Mouse (Mus musculus) CD4-positive, CD25-positive, alpha-beta regulatory T cell, adult 2 months (primary cell): ENCODE data around the gene Slc19a2.
"Not testable (repeated sequence)": the region's sequence is repeated elsewhere in the genome, so short reads cannot be mapped to it uniquely, and the experiment has no call there.

Experiments used
- DNase-seq: peaks from one replicate; pipeline ENCODE4 v3.0.0-alpha.2; 2012; ENCODE audit warnings: low read depth, low spot score

The Slc19a2 gene

GRCm38 (mm10) chr1:164248465-164249331 lies at the start of gene Slc19a2:
TSS of gene Slc19a2 (plus strand) at chr1:164249046.
- DNase-seq = peak; percentile 99

GRCm38 (mm10) chr1:164199551-164199950 lies 49.3 kb upstream of the Slc19a2 start:
- DNase-seq = no peak

- DNase-seq = no peak
Observed at GRCm38 (mm10) chr1:164208437-164208836, 40.4 kb upstream of the Slc19a2 start.

- DNase-seq = no peak
Observed at GRCm38 (mm10) chr1:164210899-164211298, 37.9 kb upstream of the Slc19a2 start.

GRCm38 (mm10) chr1:164212686-164213085 lies 36.2 kb upstream of the Slc19a2 start:
- DNase-seq = no peak

GRCm38 (mm10) chr1:164214190-164214589 lies 34.7 kb upstream of the Slc19a2 start:
- no peak for DNase-seq

- no peak for DNase-seq
Observed at GRCm38 (mm10) chr1:164215097-164215496, 33.7 kb upstream of the Slc19a2 start.

GRCm38 (mm10) chr1:164215540-164215939 lies 33.3 kb upstream of the Slc19a2 start:
- DNase-seq = no peak

GRCm38 (mm10) chr1:164217791-164218685 lies 30.8 kb upstream of the Slc19a2 start:
- DNase-seq = peak; percentile 7

GRCm38 (mm10) chr1:164220261-164220660 lies 28.6 kb upstream of the Slc19a2 start:
- DNase-seq = no peak

- DNase-seq = no peak
Observed at GRCm38 (mm10) chr1:164223089-164223488, 25.8 kb upstream of the Slc19a2 start.

- not testable (repeated sequence) for DNase-seq
Observed at GRCm38 (mm10) chr1:164231937-164232570, 16.8 kb upstream of the Slc19a2 start.

GRCm38 (mm10) chr1:164233447-164233846 lies 15.4 kb upstream of the Slc19a2 start:
- DNase-seq = no peak

GRCm38 (mm10) chr1:164235078-164235477 lies 13.8 kb upstream of the Slc19a2 start:
- DNase-seq = no peak

- no peak for DNase-seq
Observed at GRCm38 (mm10) chr1:164236078-164236477, 12.8 kb upstream of the Slc19a2 start.

- no peak for DNase-seq
Observed at GRCm38 (mm10) chr1:164241494-164241893, 7.4 kb upstream of the Slc19a2 start.

- DNase-seq = no peak
Observed at GRCm38 (mm10) chr1:164242809-164243208, 6.0 kb upstream of the Slc19a2 start.

GRCm38 (mm10) chr1:164247442-164247841 lies 1.4 kb upstream of the Slc19a2 start:
- DNase-seq = no peak

GRCm38 (mm10) chr1:164247971-164248370 lies 875 bp upstream of the Slc19a2 start:
- DNase-seq = peak; percentile 28

GRCm38 (mm10) chr1:164249332-164249711 lies 476 bp downstream of the Slc19a2 start:
- DNase-seq = no peak

GRCm38 (mm10) chr1:164250391-164251150 lies 1.7 kb downstream of the Slc19a2 start:
- peak; percentile 7 for DNase-seq
